Comparison of ENCODE assay signal across 9 mouse cellular contexts in the genomic region with DNA sequence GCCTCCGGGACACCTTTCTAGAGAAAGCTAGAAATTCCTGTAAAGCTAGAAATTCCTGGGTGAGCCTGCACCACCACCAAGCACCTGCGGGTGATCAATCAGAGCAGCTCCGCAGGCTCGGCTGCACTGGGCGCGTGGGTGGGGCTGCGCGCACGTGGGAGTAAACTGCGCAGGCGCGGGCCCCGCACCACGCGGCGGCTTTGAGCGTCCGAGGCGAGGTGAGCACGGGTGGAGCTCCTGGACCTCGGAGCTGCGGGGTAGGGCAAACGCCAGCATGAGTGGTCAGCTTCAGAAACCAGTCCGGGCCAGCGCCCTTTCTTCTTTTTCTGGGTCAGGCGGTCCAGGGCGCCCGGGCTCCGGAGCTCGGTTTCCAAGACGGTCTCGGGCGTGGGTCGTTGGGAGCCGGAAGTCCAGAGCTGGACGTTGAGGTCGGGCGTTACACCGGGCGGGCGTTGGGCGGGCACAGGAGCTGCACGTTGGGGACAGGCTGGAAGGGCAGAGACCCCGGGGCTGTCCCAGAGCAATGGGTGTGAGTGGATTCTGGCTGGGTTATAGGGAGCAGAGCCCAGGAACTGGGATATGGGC. TPM values are rescaled to one million over a fixed set of nuclear protein-coding genes. Genes with fewer than 3 reads are reported as not detected.
DNase-seq lines count a peak whose midpoint lies in the region; ATAC-seq and TF ChIP-seq lines count a peak whose summit lies in the region.
"Had no signal": no experiment of that assay in that cellular context is flagged by ENCODE, and none has a peak within 500 bp of the region (broad histone marks: within the 10 kb centered on the region; RNA-seq: fewer than 3 reads in every experiment).

A gene (plus strand): TSS at position 163 of the 585 bp plus-strand sequence.

- H3K9me3 ChIP-seq in limb, embryonic 14.5 days (ENCODE audit: control insufficient read depth, low read length) = no peaks in the 10 kb centered on the region

- no peak for TF ChIP-seq CTCF in thymus, adult 2 months (IDR thresholded peaks at IDR 0.05; ENCODE audit: borderline replicate concordance, control insufficient read depth, extremely low read depth, insufficient read depth, low read length, poor library complexity)

- no peaks in the 10 kb centered on the region for H3K36me3 ChIP-seq in limb, embryonic 14.5 days (ENCODE audit: control insufficient read depth, insufficient read depth, low read length)
- no peaks in the 10 kb centered on the region for H3K36me3 ChIP-seq in thymus, adult 2 months (ENCODE audit: control insufficient read depth, insufficient read depth, low read length)

- peaks cover 3% of the 10 kb centered on the region; the same call in 1 of the 2 replicates for H3K4me1 ChIP-seq in limb, embryonic 14.5 days (ENCODE audit: control insufficient read depth, insufficient read depth, low read length)
- peaks cover 6% of the 10 kb centered on the region for H3K4me1 ChIP-seq in thymus, adult 2 months (replicated peaks; ENCODE audit: control insufficient read depth, insufficient read depth, low read length)

- no peak within 1 kb of the TSS for H3K9ac ChIP-seq in limb, embryonic 14.5 days (ENCODE audit: low read depth, low read length, severe bottlenecking)

- H3K27ac ChIP-seq in limb, embryonic 14.5 days (replicated peaks; ENCODE audit: low read depth, low read length) = no peak within 1 kb of the TSS
- H3K27ac ChIP-seq in thymus, adult 2 months (ENCODE audit: control insufficient read depth, insufficient read depth, low read length) = no peak within 1 kb of the TSS
- H3K27ac ChIP-seq: gastrocnemius, adult 2 months had no signal

- ATAC-seq in limb, embryonic 14.5 days (ENCODE audit: low FRiP score, low read depth) = no peak

- DNase-seq in heart, adult 11 months = peak; percentile 90
- DNase-seq in heart, adult 9 months (ENCODE audit: low spot score in 2 of 2) = no peak
- DNase-seq in thymus, postnatal 4 days = peak; percentile 16
- DNase-seq in thymus, postnatal 36 days = no peak
- peak; percentile 33 for DNase-seq in limb, embryonic 14.5 days (ENCODE audit: low spot score)
- DNase-seq in testis, postnatal 14 days (ENCODE audit: low spot score) = peak; percentile 79
- no peak for DNase-seq in adrenal gland, adult 18-20 months (ENCODE audit: low spot score in 2 of 2)
- no peak for DNase-seq in thymus, adult 2 months
- DNase-seq: gastrocnemius, adult 2 months had no signal

- peak within 1 kb of the TSS; percentile 11; the same call in 1 of the 2 replicates for H3K4me3 ChIP-seq in limb, embryonic 14.5 days (replicated peaks; ENCODE audit: low read length)
- no peak within 1 kb of the TSS for H3K4me3 ChIP-seq in thymus, adult 2 months (ENCODE audit: control insufficient read depth, insufficient read depth, low read length)
- H3K4me3 ChIP-seq: gastrocnemius, adult 2 months had no signal

- peak within 1 kb of the TSS; percentile 45 for H3K4me2 ChIP-seq in limb, embryonic 14.5 days (replicated peaks; ENCODE audit: low read depth, low read length, severe bottlenecking)

- 63% methylated on average over 40 of the region's 44 CpGs for WGBS in limb, embryonic 14.5 days
- WGBS in thymus, adult 2 months = 74% methylated on average over 44 of the region's 44 CpGs

- no peaks in the 10 kb centered on the region for H3K27me3 ChIP-seq in limb, embryonic 14.5 days (ENCODE audit: control insufficient read depth, insufficient read depth, low read length)
- no peaks in the 10 kb centered on the region; the same call in 1 of the 2 replicates for H3K27me3 ChIP-seq in thymus, adult 2 months (ENCODE audit: control insufficient read depth, insufficient read depth, low read length)

- TF ChIP-seq POLR2A in limb, embryonic 14.5 days (IDR thresholded peaks at IDR 0.05; ENCODE audit: borderline replicate concordance, extremely low read depth, insufficient read depth, insufficient read length) = no peak
- no peak for TF ChIP-seq POLR2A in thymus, adult 2 months (IDR thresholded peaks at IDR 0.05; ENCODE audit: control insufficient read depth, extremely low read depth, insufficient read depth, low read length, poor library complexity)

RNA-seq across cellular contexts. Expression of the gene that starts here (rescaled TPM):
- polyA plus RNA-seq in limb, embryonic 14.5 days (2012; rRNA removed) = 2.6 and 3.3 TPM in 2 replicates
- polyA plus RNA-seq in limb, embryonic 14.5 days (2014; fragmentation: Nextera tagmentation; extraction: Ambion mirVana) = 2.2 and 3.9 TPM in 2 replicates
- total RNA-seq in adrenal gland, adult 18-20 months (2021) = under 1 TPM; 0.16 to 0.17 TPM
- 0.09 and 0.10 TPM in 2 replicates for polyA plus RNA-seq in thymus, adult 2 months (2012; rRNA removed)
- total RNA-seq: gastrocnemius, adult 2 months had no signal

Comparison
In these comparisons a context has a peak if more than half of its experiments do, and no peak if none do; other contexts are left out.
1. DNase-seq: peak in heart, adult 11 months (single experiment), thymus, postnatal 4 days (single experiment), limb, embryonic 14.5 days (single experiment) and testis, postnatal 14 days (single experiment); none in heart, adult 9 months (0 of 2), thymus, postnatal 36 days (0 of 2), adrenal gland, adult 18-20 months (0 of 2) and thymus, adult 2 months (single experiment).